Mouse (Mus musculus) right cerebral cortex, postnatal 4 days (tissue): ENCODE data around the gene Ttpal.
A peak's percentile ranks its signal among the peaks of the same experiment; 100 is the strongest.
"Not testable (repeated sequence)": the region's sequence is repeated elsewhere in the genome, so short reads cannot be mapped to it uniquely, and the experiment has no call there.

Experiments
- DNase-seq: peaks from one replicate; pipeline ENCODE4 v3.0.0-alpha.2; 2022

The Ttpal gene

GRCm38 (mm10) chr2:163634211-163634610, 32.1 kb downstream of the Ttpal start:
- no peak for DNase-seq

GRCm38 (mm10) chr2:163636057-163636456, 33.9 kb downstream of the Ttpal start:
- DNase-seq: no peak

- DNase-seq: no peak
These were observed 35.6 kb downstream of the Ttpal start for GRCm38 (mm10) chr2:163637655-163638266.

DNA sequence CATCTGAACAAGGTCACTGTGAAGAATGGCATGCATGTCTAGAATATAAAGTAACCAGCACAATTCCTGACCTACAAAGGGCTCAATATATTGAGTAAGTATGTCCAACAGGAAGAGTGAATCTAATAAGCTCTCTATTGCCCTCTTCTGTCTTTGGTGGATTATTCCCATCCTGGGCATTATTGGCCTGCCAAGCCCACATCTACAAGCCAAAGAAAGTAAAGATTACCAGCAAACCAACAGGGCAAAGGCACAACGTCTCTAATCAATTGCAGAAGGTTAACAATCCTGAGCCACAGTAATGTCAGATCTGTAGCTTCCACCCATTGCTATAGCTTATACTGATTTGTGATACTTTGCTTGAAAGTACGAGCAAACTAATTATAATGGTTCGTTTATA, 38.4 kb downstream of the Ttpal start:
- DNase-seq: no peak

DNA sequence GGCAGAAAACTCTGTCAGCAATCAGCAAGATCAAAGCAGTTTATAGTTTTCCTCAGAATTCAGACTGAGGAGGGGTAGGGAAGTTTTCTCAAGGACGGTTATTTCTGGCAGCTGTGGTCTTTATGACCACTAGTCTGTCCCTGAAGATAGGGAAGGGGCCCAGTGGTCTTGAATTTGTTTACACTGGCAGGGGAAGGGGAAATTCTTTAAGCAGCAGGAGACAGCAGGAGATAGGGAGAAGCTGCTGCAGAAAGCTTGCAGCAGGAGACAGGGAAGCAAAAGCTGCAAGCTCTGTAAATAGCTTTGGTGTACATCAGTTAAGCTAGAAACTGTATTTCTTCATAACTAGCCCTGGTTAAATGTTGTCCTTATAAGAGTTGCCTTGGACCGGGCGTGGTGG, 39.6 kb downstream of the Ttpal start:
- DNase-seq: no peak

DNA sequence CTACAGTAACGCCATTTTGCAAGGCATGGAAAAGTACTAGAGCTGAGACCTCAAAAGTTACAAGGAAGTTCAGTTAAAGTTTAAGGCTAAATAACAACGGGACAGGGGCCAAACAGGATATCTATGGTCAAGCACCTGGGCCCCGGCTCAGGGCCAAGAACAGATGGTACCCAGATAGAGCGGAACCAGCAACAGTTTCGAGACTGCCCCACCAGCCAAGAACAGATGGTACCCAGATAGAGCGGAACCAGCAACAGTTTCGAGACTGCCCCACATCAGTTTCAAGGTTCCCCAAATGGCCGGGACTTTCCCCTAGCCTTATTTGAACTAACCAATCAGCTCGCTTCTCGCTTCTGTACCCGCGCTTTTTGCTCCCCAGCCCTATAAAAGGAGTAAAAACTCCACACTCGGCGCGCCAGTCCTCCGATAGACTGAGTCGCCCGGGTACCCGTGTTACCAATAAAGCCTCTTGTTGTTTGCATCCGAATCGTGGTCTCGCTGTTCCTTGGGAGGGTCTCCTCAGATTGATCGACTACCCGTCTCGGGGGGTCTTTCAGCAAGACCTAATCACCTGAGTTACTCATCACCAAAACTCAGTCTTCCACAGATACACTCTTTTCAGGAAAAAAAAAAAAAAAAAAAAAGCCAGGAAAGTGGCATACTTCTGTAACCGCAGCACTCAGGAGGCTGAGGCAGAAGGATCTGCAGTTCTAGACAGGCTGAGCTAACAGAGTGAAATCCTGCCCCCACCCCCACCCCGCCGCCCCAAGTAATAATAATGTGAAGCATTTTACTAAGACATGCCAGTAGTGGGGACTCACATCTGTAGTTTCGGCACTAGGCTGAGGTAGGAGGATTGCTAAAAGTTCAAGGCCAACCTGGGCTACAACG, 40.8 kb downstream of the Ttpal start:
- DNase-seq: no peak

DNA sequence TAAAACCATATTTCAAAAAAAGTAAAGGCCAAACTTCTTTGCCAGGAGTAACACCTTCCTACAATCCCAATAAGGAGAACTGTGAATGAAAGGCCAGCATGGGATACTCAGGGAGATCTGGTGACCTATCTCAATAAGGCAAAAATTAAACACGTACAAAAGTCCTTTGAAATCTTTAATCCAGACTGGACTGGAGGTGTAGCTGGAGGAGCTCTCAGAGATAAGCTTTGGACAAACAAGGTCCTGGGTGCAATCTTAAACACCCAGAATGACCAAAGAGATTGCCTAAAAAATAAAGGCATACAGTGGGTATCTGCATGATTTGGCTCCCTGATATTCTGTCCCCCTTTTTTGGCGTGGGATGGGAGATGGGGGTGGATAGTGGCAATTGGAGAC, 41.5 kb downstream of the Ttpal start:
- DNase-seq: no peak

GRCm38 (mm10) chr2:163644047-163644446, 41.9 kb downstream of the Ttpal start:
- no peak for DNase-seq

- peak; percentile 96 for DNase-seq
These were observed 42.7 kb downstream of the Ttpal start, which contains the start of gene Serinc3 for GRCm38 (mm10) chr2:163644575-163645385. TSS of gene Serinc3 (minus strand) at chr2:163645131.

DNA sequence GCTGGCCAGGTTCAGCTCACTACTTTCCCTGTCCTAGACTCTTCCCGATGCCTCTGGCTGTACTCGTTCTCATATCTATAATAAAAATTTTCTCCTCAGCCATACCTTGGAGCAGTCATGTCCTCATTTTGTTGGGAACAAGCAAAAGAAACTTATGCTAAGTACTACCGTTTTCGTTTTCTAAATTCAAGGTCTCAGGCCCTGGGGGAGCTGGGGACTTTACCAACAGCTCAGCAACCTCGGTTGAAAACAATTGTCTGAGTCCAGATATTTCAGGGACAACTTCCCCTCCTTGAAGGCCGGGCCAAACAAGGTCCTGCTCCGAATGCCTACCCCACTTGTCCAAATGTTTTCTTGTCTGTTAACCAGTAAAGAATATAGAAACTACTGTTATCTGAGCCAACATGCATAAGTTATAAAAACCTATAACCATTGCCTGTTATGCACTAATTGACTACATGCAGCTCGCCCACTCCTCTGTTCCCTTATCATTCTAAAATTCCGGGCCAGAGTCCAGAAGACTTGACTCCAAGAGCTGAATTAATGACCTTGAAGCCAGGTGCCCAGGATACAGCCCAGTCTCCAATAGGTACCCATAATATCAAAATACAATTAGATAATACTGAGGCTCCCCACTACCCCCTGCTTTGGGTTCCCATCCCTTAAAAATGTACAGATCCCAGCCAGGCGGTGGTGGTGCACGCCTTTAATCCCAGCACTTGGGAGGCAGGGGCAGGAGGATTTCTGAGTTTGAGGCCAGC, 43.8 kb downstream of the Ttpal start:
- no peak for DNase-seq

- no peak for DNase-seq
These were observed 44.5 kb downstream of the Ttpal start for GRCm38 (mm10) chr2:163646461-163647080.

DNA sequence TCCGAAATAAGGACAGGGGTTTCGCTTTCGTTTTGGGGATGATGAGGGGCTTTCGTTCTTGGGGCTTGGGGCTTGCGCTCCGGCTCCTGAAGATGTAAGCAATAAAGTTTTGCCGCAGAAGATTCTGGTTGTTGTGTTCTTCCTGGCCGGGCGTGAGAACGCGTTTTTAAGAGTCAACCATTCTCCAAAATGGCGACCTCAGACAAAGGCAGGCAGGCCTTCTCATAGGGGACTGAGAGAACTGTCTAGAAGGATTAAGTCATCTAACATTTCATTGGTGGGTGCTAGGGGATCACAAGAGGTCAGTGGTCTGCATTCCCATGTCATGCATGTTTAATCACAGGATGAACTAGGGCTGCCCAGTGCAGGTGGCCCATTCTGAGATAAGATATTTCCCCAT, 53.6 kb downstream of the Ttpal start:
- not testable (repeated sequence) for DNase-seq

- no peak for DNase-seq
These were observed 55.4 kb downstream of the Ttpal start for GRCm38 (mm10) chr2:163657486-163657885.

DNA sequence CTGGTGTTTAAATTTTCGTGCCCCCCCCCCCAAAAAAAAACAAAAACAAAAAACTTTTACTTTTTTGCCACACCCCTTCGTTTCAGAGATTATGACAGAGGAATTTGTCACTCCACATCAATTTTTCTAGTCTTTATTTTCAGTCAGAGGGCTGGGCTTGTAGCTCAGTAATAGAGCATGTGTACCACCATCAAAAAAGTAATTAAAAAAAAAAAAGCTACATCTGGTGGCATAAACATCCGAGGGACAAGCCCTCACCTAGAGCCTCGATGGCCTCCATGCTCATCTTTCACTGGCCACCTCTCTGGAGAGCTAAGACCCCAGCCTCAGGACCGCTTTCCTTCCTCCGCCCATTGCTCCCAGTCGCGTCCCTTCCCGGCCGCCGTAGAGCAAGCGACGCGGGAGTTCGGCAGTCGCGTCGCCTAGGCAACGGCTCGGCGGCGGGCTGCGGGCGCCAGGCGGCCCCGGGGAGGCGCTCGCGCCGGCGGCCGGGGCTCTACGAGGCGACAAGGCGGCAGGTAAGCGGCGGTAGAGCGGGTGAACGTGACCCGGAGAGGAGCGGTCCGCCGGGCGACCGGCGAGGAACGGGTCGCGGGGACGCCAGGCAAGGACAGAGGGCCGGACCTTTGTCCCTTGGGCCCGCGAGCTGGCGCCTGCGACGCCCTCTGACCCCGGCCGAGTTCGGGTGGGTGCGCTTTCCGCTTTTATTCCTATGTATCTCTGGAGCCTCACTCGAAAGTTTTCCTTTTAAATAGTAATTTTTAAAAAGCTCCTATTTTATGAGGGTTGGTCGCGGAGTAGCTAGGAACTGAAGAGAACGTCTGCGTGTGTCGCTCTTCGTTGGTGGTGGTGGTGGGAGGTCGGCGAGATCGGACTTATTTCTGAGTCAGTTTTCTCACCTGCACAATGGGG, 56.1 kb downstream of the Ttpal start, which contains the start of gene Pkig:
Gene Pkig, plus strand, starts transcription at position 412 of the 912 bp plus-strand sequence.
- peak; percentile 86 for DNase-seq

DNA sequence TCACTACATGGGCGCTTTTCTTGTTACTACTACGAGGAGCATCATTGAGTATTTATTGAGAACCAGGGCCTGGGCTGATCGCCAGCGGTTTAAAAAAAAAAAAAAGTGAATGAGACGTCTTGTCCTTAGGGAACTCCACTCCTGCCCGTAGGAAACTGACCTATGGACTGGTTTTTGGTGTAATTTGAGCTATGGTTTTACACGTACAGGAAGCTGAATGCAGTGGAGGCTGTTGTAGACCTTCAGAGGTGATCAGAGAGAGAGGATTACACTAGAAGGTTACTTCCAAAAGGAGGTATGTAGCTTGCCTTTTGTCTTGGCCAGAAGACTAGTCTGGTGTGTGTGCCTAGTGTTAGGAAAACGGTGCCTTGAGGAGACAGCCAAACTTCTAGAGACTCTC, 56.8 kb downstream of the Ttpal start:
- DNase-seq: no peak

GRCm38 (mm10) chr2:163659431-163659830, 57.3 kb downstream of the Ttpal start:
- no peak for DNase-seq

GRCm38 (mm10) chr2:163660103-163660701, 58.1 kb downstream of the Ttpal start:
- no peak for DNase-seq

DNA sequence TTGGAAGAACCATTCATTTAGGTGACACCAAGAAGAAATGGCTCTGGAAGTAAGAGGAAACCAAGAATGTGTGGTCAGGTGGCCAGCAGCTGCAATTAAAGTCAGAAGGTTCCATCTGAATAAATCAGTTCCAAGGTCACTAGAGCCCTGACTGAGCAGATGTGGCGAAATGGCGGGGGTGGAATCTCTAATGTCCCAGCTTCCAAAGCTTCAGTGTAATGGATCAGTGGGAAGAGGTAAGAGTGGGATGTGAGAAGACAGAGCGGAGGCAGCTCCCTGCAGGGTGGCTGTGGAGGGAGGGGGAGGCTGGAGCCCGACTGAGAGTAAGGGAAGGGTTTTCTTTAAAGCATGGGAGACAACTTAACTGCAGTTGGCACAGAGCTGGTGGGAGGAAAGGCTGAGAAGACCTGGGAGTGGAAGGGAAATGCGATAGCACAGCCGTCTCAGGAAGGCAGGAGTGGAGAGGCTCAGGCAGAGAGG, 59.3 kb downstream of the Ttpal start:
- DNase-seq: no peak

DNA sequence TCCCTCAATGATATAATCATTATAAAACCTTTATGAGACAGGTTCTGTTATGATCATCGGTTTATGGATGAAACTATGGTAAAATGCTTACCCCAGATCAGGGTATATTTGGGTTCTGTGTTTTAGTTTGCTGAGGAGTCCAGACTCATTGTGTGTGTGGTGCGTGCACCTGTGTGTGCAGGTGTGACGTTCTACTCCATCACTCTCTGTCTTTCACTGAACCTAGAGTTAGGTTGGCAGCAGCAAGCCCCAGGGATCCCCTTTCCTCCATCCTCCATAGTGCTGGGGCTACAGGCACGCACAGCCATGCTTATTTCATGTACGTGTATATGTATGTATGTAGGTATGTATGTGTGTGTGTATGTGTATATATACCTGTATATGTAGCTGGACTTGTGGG, 60.0 kb downstream of the Ttpal start:
- DNase-seq: no peak

GRCm38 (mm10) chr2:163662698-163663221, 60.6 kb downstream of the Ttpal start:
- DNase-seq: no peak
